Mouse (Mus musculus): Measurements from ENCODE around the gene Hoxa7.
A peak's percentile ranks its signal among the peaks of the same experiment; 100 is the strongest.

- TF ChIP-seq POLR2A (IDR thresholded peaks at IDR 0.05; ENCODE audit: insufficient read length, low read depth) (no peak), USF1 (IDR thresholded peaks at IDR 0.05; ENCODE audit: low read depth) (no peak), TCF12 (IDR thresholded peaks at IDR 0.05; ENCODE audit: insufficient read depth, poor library complexity, severe bottlenecking) (no peak), MAX (IDR thresholded peaks at IDR 0.05; ENCODE audit: low read depth) (no peak), MYOG (IDR thresholded peaks at IDR 0.05; ENCODE audit: control insufficient read depth in 1 of 3, insufficient read depth in 1 of 3, insufficient read length in 2 of 3, low read depth in 2 of 3) (no peak), TCF3 (IDR thresholded peaks at IDR 0.05; ENCODE audit: insufficient read length, low read depth) (no peak), MYOD1 (IDR thresholded peaks at IDR 0.05; ENCODE audit: control insufficient read depth in 1 of 3, insufficient read length in 2 of 3, low read depth in 2 of 3) (peak in 2 of 3 experiments; percentile 21 to 64), E2F4 (IDR thresholded peaks at IDR 0.05; ENCODE audit: insufficient read depth) (no peak), CEBPB (IDR thresholded peaks at IDR 0.05; ENCODE audit: insufficient read depth, poor library complexity, severe bottlenecking) (no peak)
Measured at GRCm38 (mm10) chr6:52186500-52186899, 35.2 kb downstream of the Hoxa7 start.

All from myocyte (in vitro differentiated cells).